Mouse (Mus musculus): ENCODE data around the gene Mettl14. TPM values are rescaled to one million over a fixed set of nuclear protein-coding genes. Genes with fewer than 3 reads are reported as not detected.
"Not testable (repeated sequence)": the region's sequence is repeated elsewhere in the genome, so short reads cannot be mapped to it uniquely, and the experiment has no call there.

Mettl14 gene
- polyA plus RNA-seq, 1 experiment from 2014 or later: 27.4 TPM

GRCm38 (mm10) chr3:123391180-123391579 is 5.3 kb upstream of the Mettl14 start:
- Histone ChIP-seq H3K4me1 (replicated peaks) (no peaks in the 10 kb centered on the region), H3K27ac (no peak overlapping the region), H3K27me3 (ENCODE audit: insufficient read depth, poor library complexity, severe bottlenecking) (no peaks in the 10 kb centered on the region), H3K36me3 (no peaks in the 10 kb centered on the region), H3K9me3 (no peaks in the 10 kb centered on the region), H3K4me3 (no peak overlapping the region)
- no peak for DNase-seq (ENCODE audit: low spot score)
- WGBS: 87% methylated on average over 4 of the region's 4 CpGs

- Histone ChIP-seq H3K36me3 (peaks cover 10% of the 10 kb centered on the region), H3K4me3 (peak overlapping the region; percentile 78), H3K27ac (peak overlapping the region; percentile 97), H3K4me1 (replicated peaks) (peaks cover 15% of the 10 kb centered on the region)
- WGBS: 15% methylated on average over 12 of the region's 12 CpGs
- not testable (repeated sequence) for H3K9me3 ChIP-seq; DNase-seq (ENCODE audit: low spot score); H3K27me3 ChIP-seq (ENCODE audit: insufficient read depth, poor library complexity, severe bottlenecking)
These were observed 361 bp upstream of the Mettl14 start for GRCm38 (mm10) chr3:123386157-123386780.

DNA sequence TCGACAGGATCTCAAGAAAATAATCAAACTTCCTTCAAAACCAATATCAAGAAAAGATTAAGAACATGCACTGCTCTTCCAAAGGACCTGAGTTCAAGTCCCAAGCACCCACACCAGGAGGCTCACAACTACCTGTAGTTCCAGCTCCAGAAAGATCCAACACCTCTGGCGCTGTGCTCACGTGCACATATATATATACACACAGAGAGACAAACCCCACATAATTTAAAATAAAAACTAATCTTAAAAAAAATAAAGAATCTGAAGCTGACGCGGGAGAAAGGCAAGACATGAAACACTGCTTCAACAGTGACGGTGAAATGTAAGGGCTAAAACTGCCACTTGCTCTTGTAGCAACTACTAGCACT is 806 bp downstream of the Mettl14 start:
- no peak for DNase-seq (ENCODE audit: low spot score)
- 11% methylated on average over 6 of the region's 6 CpGs for WGBS
- H3K4me1 ChIP-seq (replicated peaks): peaks cover 15% of the 10 kb centered on the region

DNA sequence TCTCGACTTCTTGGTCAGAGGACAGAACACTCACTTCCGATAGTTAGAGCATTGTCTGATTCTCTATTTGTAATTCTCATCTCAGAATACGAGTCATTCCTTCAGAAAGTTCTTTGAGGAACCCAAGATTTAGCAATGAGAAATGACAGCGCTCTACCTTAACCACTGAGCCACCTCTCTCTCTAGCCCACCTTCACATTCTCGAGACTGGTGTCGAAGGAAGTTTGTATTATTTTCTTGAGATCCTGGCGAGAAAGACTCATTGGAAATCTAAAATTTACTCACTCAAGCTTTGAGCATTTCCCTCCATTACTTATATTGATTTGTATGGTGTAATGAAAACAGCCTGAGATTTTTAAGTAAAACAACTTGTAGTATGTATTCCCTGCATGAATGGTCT is 1.5 kb downstream of the Mettl14 start:
- H3K27me3 ChIP-seq (ENCODE audit: insufficient read depth, poor library complexity, severe bottlenecking): no peaks in the 10 kb centered on the region
- H3K27ac ChIP-seq: no peak overlapping the region
- peaks cover 27% of the 10 kb centered on the region for H3K36me3 ChIP-seq
- peak overlapping the region; percentile 78; the same call in 1 of the 2 replicates for H3K4me3 ChIP-seq
- DNase-seq (ENCODE audit: low spot score): no peak
- 91% methylated on average over 7 of the region's 7 CpGs for WGBS
- H3K4me1 ChIP-seq (replicated peaks): peaks cover 15% of the 10 kb centered on the region
- no peaks in the 10 kb centered on the region for H3K9me3 ChIP-seq

More for the DNA sequence above, 806 bp downstream of the Mettl14 start:
- no peaks in the 10 kb centered on the region for H3K9me3 ChIP-seq
- H3K36me3 ChIP-seq: peaks cover 21% of the 10 kb centered on the region
- H3K27me3 ChIP-seq (ENCODE audit: insufficient read depth, poor library complexity, severe bottlenecking): no peaks in the 10 kb centered on the region
- H3K27ac ChIP-seq: peak overlapping the region; percentile 97
- H3K4me3 ChIP-seq: peak overlapping the region; percentile 78

- Histone ChIP-seq H3K27me3 (ENCODE audit: insufficient read depth, poor library complexity, severe bottlenecking) (no peaks in the 10 kb centered on the region), H3K4me1 (replicated peaks) (no peaks in the 10 kb centered on the region), H3K36me3 (peaks cover 80% of the 10 kb centered on the region), H3K4me3 (no peak overlapping the region), H3K27ac (no peak overlapping the region), H3K9me3 (no peaks in the 10 kb centered on the region)
- 97% methylated on average over 3 of the region's 3 CpGs for WGBS
- DNase-seq (ENCODE audit: low spot score): no peak
These were observed 9.3 kb downstream of the Mettl14 start for GRCm38 (mm10) chr3:123376562-123376961.

DNA sequence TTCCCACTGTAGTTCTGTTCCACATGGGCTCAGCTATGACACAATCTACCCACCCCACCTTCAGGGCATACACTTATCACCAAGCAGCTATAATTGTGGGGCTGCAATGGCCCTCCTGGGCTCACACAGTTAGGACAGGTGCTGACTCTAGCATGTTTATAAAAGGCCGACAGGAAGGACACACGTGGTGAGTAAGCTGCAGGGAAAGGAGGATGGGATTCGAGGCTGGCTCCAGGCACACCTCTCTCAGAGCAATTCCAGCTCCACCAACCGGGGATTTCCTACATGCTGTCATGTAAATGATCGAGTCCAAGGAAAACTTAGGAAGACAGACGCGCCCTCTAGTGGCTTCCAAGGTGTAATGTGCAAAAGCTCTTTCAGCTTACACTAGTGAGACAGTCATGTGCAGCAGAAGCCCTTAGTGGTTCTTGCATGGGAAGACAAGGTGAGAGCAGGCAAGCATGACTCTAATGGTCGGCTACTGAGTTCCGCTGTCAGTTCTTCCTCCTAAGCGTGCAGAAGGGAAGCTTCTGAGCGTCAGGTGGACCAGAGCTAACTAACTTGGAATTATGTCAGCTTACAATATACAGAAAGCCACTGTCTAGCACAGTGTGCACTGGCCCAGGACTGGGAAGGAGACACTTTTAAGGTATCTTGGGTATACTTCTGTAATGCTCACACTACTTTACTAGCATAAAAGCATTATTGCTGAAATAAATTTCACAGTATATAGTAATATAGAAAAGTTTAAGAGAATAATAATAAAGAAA is 14.0 kb downstream of the Mettl14 start:
- Histone ChIP-seq H3K27me3 (ENCODE audit: insufficient read depth, poor library complexity, severe bottlenecking) (no peaks in the 10 kb centered on the region), H3K27ac (no peak overlapping the region), H3K4me3 (no peak overlapping the region), H3K36me3 (peaks cover 79% of the 10 kb centered on the region), H3K4me1 (replicated peaks) (no peaks in the 10 kb centered on the region), H3K9me3 (no peaks in the 10 kb centered on the region)
- DNase-seq (ENCODE audit: low spot score): peak; percentile 64
- 34% methylated on average over 11 of the region's 11 CpGs for WGBS

DNA sequence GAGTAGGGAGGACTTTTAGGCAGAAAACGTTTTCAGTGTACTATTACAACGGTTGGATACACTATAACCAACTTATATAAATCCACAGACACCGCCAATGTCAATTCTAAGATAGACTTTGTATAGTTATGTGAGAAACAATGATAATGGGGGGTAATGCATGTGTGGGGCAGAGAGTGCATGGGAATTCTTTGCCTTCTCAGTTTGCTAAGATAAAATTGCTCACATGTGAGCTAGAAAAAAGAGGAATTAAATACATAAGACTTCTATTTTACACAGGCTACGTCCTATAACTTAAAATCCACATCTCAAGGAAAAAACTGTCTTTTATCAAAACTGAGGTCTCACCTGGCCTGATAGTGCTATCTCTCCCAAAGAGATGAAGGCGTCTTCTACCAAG is 15.0 kb downstream of the Mettl14 start:
- Histone ChIP-seq H3K36me3 (peaks cover 77% of the 10 kb centered on the region), H3K9me3 (no peaks in the 10 kb centered on the region), H3K4me1 (replicated peaks) (no peaks in the 10 kb centered on the region), H3K27me3 (ENCODE audit: insufficient read depth, poor library complexity, severe bottlenecking) (no peaks in the 10 kb centered on the region), H3K4me3 (no peak overlapping the region), H3K27ac (no peak overlapping the region)
- WGBS: 97% methylated on average over 5 of the region's 5 CpGs
- no peak for DNase-seq (ENCODE audit: low spot score)

GRCm38 (mm10) chr3:123369161-123369560 is 16.7 kb downstream of the Mettl14 start:
- Histone ChIP-seq H3K27me3 (ENCODE audit: insufficient read depth, poor library complexity, severe bottlenecking) (no peaks in the 10 kb centered on the region), H3K4me1 (replicated peaks) (no peaks in the 10 kb centered on the region), H3K9me3 (no peaks in the 10 kb centered on the region), H3K36me3 (peaks cover 72% of the 10 kb centered on the region), H3K4me3 (no peak overlapping the region), H3K27ac (no peak overlapping the region)
- no peak for DNase-seq (ENCODE audit: low spot score)
- WGBS: 92% methylated on average over 12 of the region's 12 CpGs

GRCm38 (mm10) chr3:123366820-123367219 is 19.1 kb downstream of the Mettl14 start:
- not testable (repeated sequence) for H3K4me1 ChIP-seq (replicated peaks); DNase-seq (ENCODE audit: low spot score); H3K4me3 ChIP-seq; H3K9me3 ChIP-seq; H3K27ac ChIP-seq; H3K27me3 ChIP-seq (ENCODE audit: insufficient read depth, poor library complexity, severe bottlenecking)
- H3K36me3 ChIP-seq: peaks cover 74% of the 10 kb centered on the region
- WGBS: 91% methylated on average over 2 of the region's 2 CpGs

GRCm38 (mm10) chr3:123356377-123356991 is 29.4 kb downstream of the Mettl14 start:
- 81% methylated on average over 4 of the region's 4 CpGs for WGBS
- no peak overlapping the region for H3K4me3 ChIP-seq
- H3K9me3 ChIP-seq: no peaks in the 10 kb centered on the region
- H3K27me3 ChIP-seq (ENCODE audit: insufficient read depth, poor library complexity, severe bottlenecking): no peaks in the 10 kb centered on the region
- no peak overlapping the region for H3K27ac ChIP-seq
- no peaks in the 10 kb centered on the region for H3K36me3 ChIP-seq
- no peak for DNase-seq (ENCODE audit: low spot score)
- no peaks in the 10 kb centered on the region for H3K4me1 ChIP-seq (replicated peaks)

GRCm38 (mm10) chr3:123354388-123354787 is 31.5 kb downstream of the Mettl14 start:
- Histone ChIP-seq H3K36me3 (no peaks in the 10 kb centered on the region), H3K4me1 (replicated peaks) (no peaks in the 10 kb centered on the region), H3K27ac (no peak overlapping the region), H3K27me3 (ENCODE audit: insufficient read depth, poor library complexity, severe bottlenecking) (no peaks in the 10 kb centered on the region), H3K4me3 (no peak overlapping the region), H3K9me3 (no peaks in the 10 kb centered on the region)
- no peak for DNase-seq (ENCODE audit: low spot score)
- WGBS: 92% methylated on average over 9 of the region's 9 CpGs

DNA sequence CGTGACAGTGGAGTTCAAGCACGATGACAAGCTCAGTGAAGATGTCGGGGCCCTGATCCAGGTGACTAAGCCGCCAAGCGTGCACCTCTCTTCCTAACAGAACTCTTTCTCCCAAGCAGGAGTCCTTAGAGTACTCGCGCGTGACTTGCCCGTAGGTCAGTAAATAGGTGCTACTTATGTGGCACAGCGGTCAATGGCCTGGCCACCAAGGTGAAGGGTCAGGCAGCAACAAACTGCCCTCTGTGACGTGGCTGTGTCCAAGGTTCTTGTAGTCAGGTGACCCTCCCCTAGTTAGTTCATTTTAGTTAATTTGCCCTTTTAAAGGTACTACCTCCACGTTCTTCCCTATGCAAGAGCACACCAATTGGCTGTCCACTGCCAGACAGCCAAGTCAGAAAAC is 32.2 kb downstream of the Mettl14 start:
- H3K9me3 ChIP-seq: no peaks in the 10 kb centered on the region
- 93% methylated on average over 12 of the region's 12 CpGs for WGBS
- no peaks in the 10 kb centered on the region for H3K27me3 ChIP-seq (ENCODE audit: insufficient read depth, poor library complexity, severe bottlenecking)
- no peak overlapping the region for H3K4me3 ChIP-seq
- H3K4me1 ChIP-seq (replicated peaks): no peaks in the 10 kb centered on the region
- no peak for DNase-seq (ENCODE audit: low spot score)
- H3K27ac ChIP-seq: no peak overlapping the region
- H3K36me3 ChIP-seq: no peaks in the 10 kb centered on the region

- 69% methylated on average over 6 of the region's 6 CpGs for WGBS
- H3K4me3 ChIP-seq: no peak overlapping the region
- no peaks in the 10 kb centered on the region for H3K27me3 ChIP-seq (ENCODE audit: insufficient read depth, poor library complexity, severe bottlenecking)
- no peak overlapping the region for H3K27ac ChIP-seq
- peak; percentile 18 for DNase-seq (ENCODE audit: low spot score)
- H3K4me1 ChIP-seq (replicated peaks): no peaks in the 10 kb centered on the region
- H3K9me3 ChIP-seq: no peaks in the 10 kb centered on the region
- no peaks in the 10 kb centered on the region for H3K36me3 ChIP-seq
These were observed 32.7 kb downstream of the Mettl14 start for GRCm38 (mm10) chr3:123353183-123353582.

Measured in hindbrain, embryonic 10.5 days (tissue).